Mouse (Mus musculus): ENCODE results near the gene Pam.
A peak's percentile ranks its signal among the peaks of the same experiment; 100 is the strongest.
"Not testable (repeated sequence)": the region's sequence is repeated elsewhere in the genome, so short reads cannot be mapped to it uniquely, and the experiment has no call there.

Gene Pam

GRCm38 (mm10) chr1:97963711-97964110 lies 131.7 kb downstream of the Pam start:
- DNase-seq (ENCODE audit: low spot score), result no peak

GRCm38 (mm10) chr1:97962134-97962533 lies 133.3 kb downstream of the Pam start:
- DNase-seq (ENCODE audit: low spot score), result peak; percentile 68

- DNase-seq (ENCODE audit: low spot score), result no peak
These were observed 134.8 kb downstream of the Pam start for GRCm38 (mm10) chr1:97960681-97961080.

- DNase-seq (ENCODE audit: low spot score), result no peak
These were observed 135.3 kb downstream of the Pam start for GRCm38 (mm10) chr1:97960124-97960523.

- no peak for DNase-seq (ENCODE audit: low spot score)
These were observed 136.7 kb downstream of the Pam start for GRCm38 (mm10) chr1:97958759-97959158.

GRCm38 (mm10) chr1:97949258-97949657 lies 146.2 kb downstream of the Pam start:
- DNase-seq (ENCODE audit: low spot score), result not testable (repeated sequence)

GRCm38 (mm10) chr1:97947100-97947499 lies 148.3 kb downstream of the Pam start:
- DNase-seq (ENCODE audit: low spot score), result no peak

- no peak for DNase-seq (ENCODE audit: low spot score)
These were observed 151.4 kb downstream of the Pam start for GRCm38 (mm10) chr1:97943908-97944608.

GRCm38 (mm10) chr1:97943402-97943801 lies 152.0 kb downstream of the Pam start:
- no peak for DNase-seq (ENCODE audit: low spot score)

- DNase-seq (ENCODE audit: low spot score), result no peak
These were observed 152.5 kb downstream of the Pam start for GRCm38 (mm10) chr1:97942966-97943365.

GRCm38 (mm10) chr1:97938586-97938985 lies 156.9 kb downstream of the Pam start:
- DNase-seq (ENCODE audit: low spot score), result no peak

- DNase-seq (ENCODE audit: low spot score), result no peak
These were observed 157.4 kb downstream of the Pam start for GRCm38 (mm10) chr1:97938053-97938452.

GRCm38 (mm10) chr1:97934940-97935339 lies 160.5 kb downstream of the Pam start:
- no peak for DNase-seq (ENCODE audit: low spot score)

GRCm38 (mm10) chr1:97931220-97931619 lies 164.2 kb downstream of the Pam start:
- DNase-seq (ENCODE audit: low spot score), result no peak

GRCm38 (mm10) chr1:97929415-97930028 lies 165.9 kb downstream of the Pam start:
- no peak for DNase-seq (ENCODE audit: low spot score)

GRCm38 (mm10) chr1:97926789-97927188 lies 168.7 kb downstream of the Pam start:
- DNase-seq (ENCODE audit: low spot score), result no peak

- no peak for DNase-seq (ENCODE audit: low spot score)
These were observed 169.4 kb downstream of the Pam start for GRCm38 (mm10) chr1:97926017-97926540.

GRCm38 (mm10) chr1:97922395-97922794 lies 173.1 kb downstream of the Pam start:
- no peak for DNase-seq (ENCODE audit: low spot score)

GRCm38 (mm10) chr1:97921886-97922285 lies 173.6 kb downstream of the Pam start:
- DNase-seq (ENCODE audit: low spot score), result no peak

GRCm38 (mm10) chr1:97918495-97918894 lies 177.0 kb downstream of the Pam start:
- no peak for DNase-seq (ENCODE audit: low spot score)

- no peak for DNase-seq (ENCODE audit: low spot score)
These were observed 178.5 kb downstream of the Pam start for GRCm38 (mm10) chr1:97916971-97917234.

- no peak for DNase-seq (ENCODE audit: low spot score)
These were observed 179.1 kb downstream of the Pam start for GRCm38 (mm10) chr1:97916218-97916970.

- DNase-seq (ENCODE audit: low spot score), result no peak
These were observed 179.7 kb downstream of the Pam start for GRCm38 (mm10) chr1:97915726-97916125.
